Mouse (Mus musculus) embryonic facial prominence, embryonic 11.5 days (tissue): ENCODE results near the gene Tcf15. TPM values are rescaled to one million over a fixed set of nuclear protein-coding genes. Genes with fewer than 3 reads are reported as not detected.
A peak's percentile ranks its signal among the peaks of the same experiment; 100 is the strongest.

Experiments used
- ATAC-seq: fragments of 200-750 bp; cut with Nextera tagmentation; replicated peaks from 2 replicates; pipeline ENCODE4 v1.8.0; 2017; ENCODE audit warnings: low read depth; ENCODE audit not compliant: insufficient number of reproducible peaks, low FRiP score, low TSS enrichment
- DNase-seq: peaks from one replicate; pipeline ENCODE4 v3.0.0-alpha.2; 2015; ENCODE audit warnings: low spot score
- H3K27ac ChIP-seq: fragments of 300-500 bp; sonication (generic); replicated peaks from 2 replicates; pipeline ENCODE4 v1.5.1; 2014; ENCODE audit warnings: mild to moderate bottlenecking, low read depth, low read length, control low read depth
- H3K27me3 ChIP-seq: fragments of 300-500 bp; sonication (generic); 2 replicates; pipeline ENCODE4 v1.6.1; 2014; ENCODE audit warnings: mild to moderate bottlenecking, low read length, moderate library complexity, mixed read lengths; ENCODE audit not compliant: control insufficient read depth, insufficient read depth
- H3K36me3 ChIP-seq: fragments of 300-500 bp; sonication (generic); replicated peaks from 2 replicates; pipeline ENCODE4 v1.6.1; 2014; ENCODE audit warnings: low read depth, mild to moderate bottlenecking, low read length, moderate library complexity, mixed read lengths; ENCODE audit not compliant: control insufficient read depth, insufficient read depth
- H3K4me1 ChIP-seq: fragments of 300-500 bp; sonication (generic); 2 replicates; pipeline ENCODE4 v1.6.1; 2014; ENCODE audit warnings: low read length, mixed read lengths; ENCODE audit not compliant: control insufficient read depth, insufficient read depth
- H3K4me2 ChIP-seq: fragments of 300-500 bp; sonication (generic); 2 replicates; pipeline ENCODE4 v1.6.1; 2014; ENCODE audit warnings: low read depth, mild to moderate bottlenecking, control low read depth, low read length, moderate library complexity
- H3K4me3 ChIP-seq: fragments of 300-500 bp; sonication (generic); 2 replicates; pipeline ENCODE4 v1.5.1; 2014; ENCODE audit warnings: low read depth, low read length, control low read depth
- H3K9ac ChIP-seq: fragments of 300-500 bp; sonication (generic); replicated peaks from 2 replicates; pipeline ENCODE4 v1.6.1; 2014; ENCODE audit warnings: mild to moderate bottlenecking, control low read depth, low read length
- H3K9me3 ChIP-seq: fragments of 300-500 bp; sonication (generic); replicated peaks from 2 replicates; pipeline ENCODE4 v1.6.1; 2016; ENCODE audit warnings: mild to moderate bottlenecking, low read length, inconsistent platforms, mixed read lengths; ENCODE audit not compliant: control insufficient read depth
- WGBS: fragments of 180-500 bp; shearing (Covaris S2); extraction: QIAGEN DNeasy Blood & Tissue Kit; methylation state at CpG from one replicate; pipeline ENCODE4 v1.1.7; 2014; 5-methylcytosine and 5-hydroxymethylcytosine counted together
- polyA plus RNA-seq: library from polyadenylated mRNA; unstranded; fragments of >200 nt; fragmentation: Nextera tagmentation; extraction: Ambion mirVana; gene quantifications from 2 replicates; pipeline ENCODE4 v1.2.1, GENCODE M21; 2014

Gene Tcf15
- polyA plus RNA-seq, 1 experiment from 2014 or later, result 11.3 TPM

- H3K9ac ChIP-seq, result peak overlapping the region; percentile 81
- WGBS, result 18% methylated on average over 17 of the region's 17 CpGs
- no peaks in the 10 kb centered on the region for H3K36me3 ChIP-seq
- H3K4me2 ChIP-seq, result peak overlapping the region; percentile 88
- H3K27me3 ChIP-seq, result no peaks in the 10 kb centered on the region
- no peaks in the 10 kb centered on the region for H3K4me1 ChIP-seq
- 0 out of 2 replicates have a peak, but pooled peaks have one; percentile 27 for ATAC-seq
- H3K9me3 ChIP-seq, result no peaks in the 10 kb centered on the region
- H3K4me3 ChIP-seq, result peak overlapping the region; percentile 64
- peak; percentile 29 for DNase-seq
- no peak overlapping the region for H3K27ac ChIP-seq
Measured at GRCm38 (mm10) chr2:152104711-152105317, 38.5 kb upstream of the Tcf15 start.

- H3K36me3 ChIP-seq, result no peaks in the 10 kb centered on the region
- H3K4me3 ChIP-seq, result peak within 1 kb of the TSS; percentile 64
- DNase-seq (peak; percentile 83), ATAC-seq (peak; percentile 86)
- no peaks in the 10 kb centered on the region for H3K27me3 ChIP-seq
- no peak within 1 kb of the TSS for H3K27ac ChIP-seq
- under 1% methylated on average over 78 of the region's 84 CpGs for WGBS
- peak within 1 kb of the TSS; percentile 88 for H3K4me2 ChIP-seq
- peak within 1 kb of the TSS; percentile 81 for H3K9ac ChIP-seq
- H3K9me3 ChIP-seq, result no peaks in the 10 kb centered on the region
- H3K4me1 ChIP-seq, result no peaks in the 10 kb centered on the region
Measured at GRCm38 (mm10) chr2:152105318-152106224, 37.8 kb upstream of the Tcf15 start, which contains the start of gene Srxn1. TSS of gene Srxn1 (plus strand) at chr2:152105516.

GRCm38 (mm10) chr2:152106225-152106595 is 37.2 kb upstream of the Tcf15 start:
- no peaks in the 10 kb centered on the region for H3K27me3 ChIP-seq

GRCm38 (mm10) chr2:152106597-152106996 is 36.8 kb upstream of the Tcf15 start:
- H3K4me1 ChIP-seq, result no peaks in the 10 kb centered on the region
- no peak overlapping the region for H3K4me3 ChIP-seq
- no peak for ATAC-seq
- no peak overlapping the region; the same call in 1 of the 2 replicates for H3K4me2 ChIP-seq
- no peak for DNase-seq
- 92% methylated on average over 10 of the region's 10 CpGs for WGBS
- H3K27ac ChIP-seq, result no peak overlapping the region
- H3K27me3 ChIP-seq, result no peaks in the 10 kb centered on the region
- no peaks in the 10 kb centered on the region for H3K36me3 ChIP-seq
- no peak overlapping the region for H3K9ac ChIP-seq
- no peaks in the 10 kb centered on the region for H3K9me3 ChIP-seq

More at GRCm38 (mm10) chr2:152106225-152106595, 37.2 kb upstream of the Tcf15 start:
- DNase-seq (no peak), ATAC-seq (no peak)
- WGBS, result 86% methylated on average over 3 of the region's 3 CpGs
- Histone ChIP-seq H3K27ac (no peak overlapping the region), H3K36me3 (no peaks in the 10 kb centered on the region), H3K9me3 (no peaks in the 10 kb centered on the region), H3K9ac (no peak overlapping the region), H3K4me1 (no peaks in the 10 kb centered on the region), H3K4me3 (peak overlapping the region; percentile 64), H3K4me2 (peak overlapping the region; percentile 88)

GRCm38 (mm10) chr2:152108702-152109101 is 34.7 kb upstream of the Tcf15 start:
- no peaks in the 10 kb centered on the region for H3K27me3 ChIP-seq
- no peak overlapping the region for H3K9ac ChIP-seq
- no peak for DNase-seq
- no peak overlapping the region for H3K4me2 ChIP-seq
- H3K4me1 ChIP-seq, result no peaks in the 10 kb centered on the region; the same call in 1 of the 2 replicates
- 81% methylated on average over 7 of the region's 7 CpGs for WGBS
- no peak overlapping the region for H3K27ac ChIP-seq
- no peak overlapping the region for H3K4me3 ChIP-seq
- no peak for ATAC-seq
- no peaks in the 10 kb centered on the region for H3K9me3 ChIP-seq
- H3K36me3 ChIP-seq, result no peaks in the 10 kb centered on the region

GRCm38 (mm10) chr2:152109386-152109785 is 34.0 kb upstream of the Tcf15 start:
- Histone ChIP-seq H3K9me3 (no peaks in the 10 kb centered on the region), H3K36me3 (no peaks in the 10 kb centered on the region), H3K27ac (no peak overlapping the region), H3K9ac (no peak overlapping the region), H3K4me3 (no peak overlapping the region), H3K4me1 (peaks cover 3% of the 10 kb centered on the region), H3K27me3 (no peaks in the 10 kb centered on the region), H3K4me2 (no peak overlapping the region)
- 78% methylated on average over 5 of the region's 5 CpGs for WGBS
- DNase-seq (no peak), ATAC-seq (no peak)

GRCm38 (mm10) chr2:152111311-152111710 is 32.0 kb upstream of the Tcf15 start:
- peaks cover 9% of the 10 kb centered on the region for H3K4me1 ChIP-seq
- H3K27ac ChIP-seq, result no peak overlapping the region
- H3K4me2 ChIP-seq, result no peak overlapping the region
- no peaks in the 10 kb centered on the region for H3K9me3 ChIP-seq
- 66% methylated on average over 2 of the region's 2 CpGs for WGBS
- no peaks in the 10 kb centered on the region for H3K36me3 ChIP-seq
- no peak for ATAC-seq
- H3K27me3 ChIP-seq, result no peaks in the 10 kb centered on the region
- H3K4me3 ChIP-seq, result no peak overlapping the region
- no peak for DNase-seq
- no peak overlapping the region for H3K9ac ChIP-seq

- 6% methylated on average over 7 of the region's 7 CpGs for WGBS
- no peaks in the 10 kb centered on the region for H3K9me3 ChIP-seq
- ATAC-seq (peak; percentile 75), DNase-seq (peak; percentile 96)
- H3K27me3 ChIP-seq, result no peaks in the 10 kb centered on the region
- H3K27ac ChIP-seq, result no peak overlapping the region
- H3K4me2 ChIP-seq, result no peak overlapping the region
- peaks cover 9% of the 10 kb centered on the region for H3K4me1 ChIP-seq
- no peak overlapping the region for H3K4me3 ChIP-seq
- H3K36me3 ChIP-seq, result no peaks in the 10 kb centered on the region
- H3K9ac ChIP-seq, result no peak overlapping the region
Measured at GRCm38 (mm10) chr2:152111920-152112319, 31.4 kb upstream of the Tcf15 start.
